ENCODE assay signal across 9 mouse cellular contexts in the genomic region with DNA sequence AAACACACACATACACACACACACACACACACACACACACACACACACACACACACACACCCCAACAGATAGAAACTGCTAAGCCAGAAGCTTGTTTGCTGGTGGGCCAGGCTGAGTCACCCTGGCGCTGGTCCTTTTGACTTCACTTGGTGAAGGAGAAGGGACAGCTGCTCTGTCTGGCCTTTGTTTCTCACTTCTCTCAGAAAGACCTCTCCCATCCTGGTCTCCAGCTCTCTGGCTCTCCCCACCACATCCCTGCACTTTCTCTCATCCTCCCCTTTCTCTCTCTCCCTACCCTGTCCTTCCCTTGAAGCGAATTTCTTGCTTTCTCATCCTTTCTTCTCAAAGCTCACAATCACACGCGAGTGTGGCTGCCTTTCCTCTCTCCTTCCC.
A peak's percentile ranks its signal among the peaks of the same experiment; 100 is the strongest.
DNase-seq lines count a peak whose midpoint lies in the region; ATAC-seq and TF ChIP-seq lines count a peak whose summit lies in the region.
"Had no signal": no experiment of that assay in that cellular context is flagged by ENCODE, and none has a peak within 500 bp of the region (broad histone marks: within the 10 kb centered on the region; RNA-seq: fewer than 3 reads in every experiment).

No protein-coding gene starts in this region.

- H3K9me3 ChIP-seq in limb, embryonic 13.5 days, result no peaks in the 10 kb centered on the region

- peak; percentile 51; the same call in 1 of the 2 replicates for TF ChIP-seq EP300 in heart, adult 2 months (IDR thresholded peaks at IDR 0.05; ENCODE audit: insufficient read depth, low read depth, low read length)

- TF ChIP-seq CTCF in heart, adult 2 months (IDR thresholded peaks at IDR 0.05), result no peak

- H3K79me2 ChIP-seq in heart, adult 2 months (replicated peaks; ENCODE audit: control insufficient read depth, insufficient read depth, low read length), result no peaks in the 10 kb centered on the region

- H3K4me2 ChIP-seq in limb, embryonic 13.5 days (replicated peaks), result no peak overlapping the region

- H3K4me1 ChIP-seq in heart, adult 2 months (ENCODE audit: control insufficient read depth, insufficient read depth, low read length), result peaks cover 19% of the 10 kb centered on the region
- peaks cover 95% of the 10 kb centered on the region for H3K4me1 ChIP-seq in limb, embryonic 13.5 days

- intact Hi-C loops in heart, adult 2 months (cut with DNase I), result no loop called here
- intact Hi-C loops in left cerebral cortex, postnatal 10 days (cut with DNase I), result loop anchor here (5.0 kb wide), 1 partner anchor 78 kb away; a partner anchor contains a TSS
- intact Hi-C loops in left cerebral cortex, postnatal 4 days (cut with DNase I), result loop anchor here (5.0 kb wide), 1 partner anchor 78 kb away; a partner anchor contains a TSS

- no peak overlapping the region for H3K4me3 ChIP-seq in heart, adult 2 months
- H3K4me3 ChIP-seq in limb, embryonic 13.5 days, result no peak overlapping the region

- WGBS in heart, adult 2 months, result 37% methylated on average over 4 of the region's 4 CpGs
- 31% methylated on average over 4 of the region's 4 CpGs for WGBS in limb, embryonic 13.5 days

- H3K36me3 ChIP-seq in heart, adult 2 months (ENCODE audit: control insufficient read depth, insufficient read depth, low read length), result 0 out of 2 replicates have a peak, but pooled peaks cover 3% of the 10 kb centered on the region
- no peaks in the 10 kb centered on the region for H3K36me3 ChIP-seq in limb, embryonic 13.5 days

- TF ChIP-seq POLR2A in heart, adult 2 months (IDR thresholded peaks at IDR 0.05; ENCODE audit: insufficient read depth, low read depth, low read length), result no peak

- no peaks in the 10 kb centered on the region for H3K27me3 ChIP-seq in heart, adult 2 months (ENCODE audit: control insufficient read depth, insufficient read depth, low read length)
- H3K27me3 ChIP-seq in limb, embryonic 13.5 days, result no peaks in the 10 kb centered on the region
- H3K27me3 ChIP-seq: CH12.LX had no signal

- H3K27ac ChIP-seq in heart, adult 2 months, result peak overlapping the region; percentile 54
- H3K27ac ChIP-seq in limb, embryonic 13.5 days, result peak overlapping the region; percentile 99; the same call in 1 of the 2 replicates

- ATAC-seq in limb, embryonic 13.5 days (ENCODE audit: low FRiP score, low read depth), result no peak

- no peak overlapping the region for H3K9ac ChIP-seq in heart, adult 2 months (ENCODE audit: low read depth, low read length)
- no peak overlapping the region for H3K9ac ChIP-seq in limb, embryonic 13.5 days

- peak; percentile 41 for DNase-seq in cerebellum, adult 9-11 months
- no peak for DNase-seq in cerebellum, postnatal 36 days
- DNase-seq in 416B (ENCODE audit: low read depth) (peak; percentile 56), liver (no peak)
- DNase-seq in heart, adult 2 months, result peak; percentile 67 to 71
- no peak for DNase-seq in left cerebral cortex, postnatal 10 days (ENCODE audit: extremely low spot score in 1 of 2, low spot score in 2 of 2)
- no peak for DNase-seq in left cerebral cortex, postnatal 4 days

Comparison
In these comparisons a context has a peak if more than half of its experiments do, and no peak if none do; other contexts are left out.
1. DNase-seq: peak in cerebellum, adult 9-11 months (single experiment), 416B (single experiment) and heart, adult 2 months (2 of 2); none in cerebellum, postnatal 36 days (0 of 2), liver (single experiment), left cerebral cortex, postnatal 10 days (0 of 2) and left cerebral cortex, postnatal 4 days (single experiment).